Mouse (Mus musculus) Patski (cell line): ENCODE data around the gene Clic3. TPM values are rescaled to one million over a fixed set of nuclear protein-coding genes. Genes with fewer than 3 reads are reported as not detected.
"Not testable (repeated sequence)": the region's sequence is repeated elsewhere in the genome, so short reads cannot be mapped to it uniquely, and the experiment has no call there.

Experiments used
- ATAC-seq: fragments of 100-300 bp; one replicate; pipeline ENCODE4 v1.8.0; 2021
- CTCF ChIA-PET: fragments of 350-600 bp; sonication (Branson Sonifier 250); formaldehyde crosslinking; loops from one replicate; lab custom pipeline; 2022; ENCODE audit warnings: inconsistent platforms; lab: Charles Lee
- POLR2A ChIA-PET: fragments of 350-600 bp; sonication (Branson Sonifier 250); formaldehyde crosslinking; loops from one replicate; lab custom pipeline; 2022; ENCODE audit warnings: antibody characterized with exemption, inconsistent platforms; lab: Charles Lee
- DNase-seq: peaks from one replicate; pipeline ENCODE4 v3.0.0-alpha.2; 2011; ENCODE audit warnings: low read depth, low spot score
- H3K27me3 ChIP-seq: fragments of 371-371 bp; one replicate; pipeline ENCODE4 v1.5.1; 2021
- CTCF ChIP-seq: fragments of 100-300 bp; IDR thresholded peaks from one replicate; pipeline ENCODE4 v1.5.1; 2021
- in situ Hi-C: fragments of 300-500 bp; cut with MboI; formaldehyde crosslinking; loops from 3 replicates; pipeline ENCODE4 v1.11.1; 2018; ENCODE audit warnings: low pct_unique_long_range_greater_than_20kb, mixed read lengths
- polyA plus RNA-seq: library from polyadenylated mRNA; unstranded; gene quantifications from one replicate; pipeline ENCODE4 v1.2.3, GENCODE M21; 2021

Gene Clic3
- 1.0 TPM for polyA plus RNA-seq

DNA sequence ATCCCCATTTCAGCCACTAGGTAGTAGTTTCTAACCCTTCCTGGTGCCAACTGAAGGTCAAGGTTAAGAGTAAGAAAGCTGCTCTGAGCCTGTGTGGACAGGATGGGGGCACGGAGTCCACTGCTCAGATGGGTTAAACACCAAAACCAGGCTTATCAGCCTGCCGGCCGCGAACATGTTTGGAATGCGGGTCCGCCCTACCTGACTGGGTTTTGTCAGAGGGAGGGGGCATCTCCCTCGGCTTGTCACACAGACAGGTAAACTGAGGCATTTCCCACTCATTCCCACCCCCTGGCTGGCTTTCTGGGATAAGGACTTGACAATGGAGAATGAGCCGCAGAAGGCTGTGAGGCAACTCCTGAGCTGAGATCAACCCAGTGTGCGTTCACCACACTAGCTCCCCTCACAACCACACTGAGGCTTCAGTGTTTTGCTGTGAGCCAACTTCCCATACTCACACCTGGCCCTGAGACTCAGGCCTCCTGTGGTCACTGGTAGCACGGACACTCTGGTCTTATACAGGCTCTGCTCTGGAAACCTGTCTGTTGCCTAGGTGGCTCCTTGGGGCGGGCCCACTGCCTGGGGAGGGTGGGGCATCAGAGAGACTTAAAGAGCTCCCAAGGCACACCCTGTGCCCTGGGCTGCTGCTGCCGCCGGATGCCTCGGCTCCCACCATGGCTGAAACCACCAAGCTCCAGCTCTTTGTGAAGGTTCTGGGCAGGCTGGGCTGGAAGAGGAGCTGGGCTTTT, at the start of gene Clic3:
Clic3 (plus strand) TSS at position 634 of the 749 bp plus-strand sequence.
- CTCF ChIA-PET, result interaction anchor here (0.6 to 1.9 kb wide), 4 partner anchors 21 to 435 kb away, joined by 3 to 6 read pairs (median 4); partner anchors contain the start of gene Fut7
- H3K27me3 ChIP-seq, result no peaks in the 10 kb centered on the region
- in situ Hi-C loops, result no loop called here
- DNase-seq, result no peak
- POLR2A ChIA-PET, result no interaction called here
- ATAC-seq, result no peak
- no peak for TF ChIP-seq CTCF

DNA sequence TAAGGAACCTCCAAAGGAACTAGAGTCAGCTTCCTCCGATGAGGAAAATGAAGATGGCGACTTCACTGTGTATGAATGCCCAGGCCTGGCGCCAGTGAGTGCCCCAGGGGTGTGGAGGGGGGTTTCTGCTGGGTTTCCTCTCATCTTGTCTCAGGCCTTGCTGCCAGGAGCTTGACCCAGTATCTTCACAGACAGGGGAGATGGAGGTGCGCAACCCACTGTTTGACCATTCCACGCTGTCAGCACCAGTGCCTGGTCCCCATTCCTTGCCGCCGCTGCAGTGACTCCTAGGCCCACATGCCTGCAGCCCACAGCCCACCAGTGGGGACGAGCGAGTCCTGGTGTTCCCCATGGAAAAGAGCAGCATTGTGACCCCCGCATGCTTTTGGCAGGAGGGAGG, 47.7 kb upstream of the Clic3 start:
- POLR2A ChIA-PET, result no interaction called here

DNA sequence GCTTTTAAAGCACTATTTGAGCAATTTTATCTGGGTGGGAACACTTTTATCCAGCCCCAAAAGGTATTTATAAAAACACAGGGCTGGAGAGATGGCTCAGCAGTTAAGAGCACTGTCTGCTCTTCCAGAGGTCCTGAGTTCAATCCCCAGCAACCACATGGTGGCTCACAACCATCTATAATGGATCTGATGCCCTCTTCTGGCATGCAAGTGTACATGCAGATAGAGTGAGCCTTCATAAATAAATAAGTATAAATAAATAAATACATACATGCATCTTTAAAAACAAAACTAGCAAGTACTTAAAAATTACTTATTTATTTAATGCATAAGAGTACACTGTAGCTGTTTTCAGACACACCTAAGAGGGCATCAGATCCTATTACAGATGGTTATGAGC, 43.2 kb upstream of the Clic3 start:
- H3K27me3 ChIP-seq, ATAC-seq, DNase-seq, in situ Hi-C loops: not testable (repeated sequence)
- ChIA-PET CTCF (interaction anchor here (1.2 to 1.4 kb wide), 2 partner anchors 8 to 11 kb away, joined by 3 read pairs; no protein-coding TSS in a partner anchor), POLR2A (interaction anchor here (1.0 kb wide), 1 partner anchor 9 kb away, joined by 3 read pairs; the partner anchor contains the start of gene Fut7)

More for the DNA sequence above, 47.7 kb upstream of the Clic3 start:
- H3K27me3 ChIP-seq, result no peaks in the 10 kb centered on the region
- no peak for DNase-seq
- no peak for TF ChIP-seq CTCF
- ATAC-seq, result no peak
- CTCF ChIA-PET, result no interaction called here
- in situ Hi-C loops, result no loop called here

DNA sequence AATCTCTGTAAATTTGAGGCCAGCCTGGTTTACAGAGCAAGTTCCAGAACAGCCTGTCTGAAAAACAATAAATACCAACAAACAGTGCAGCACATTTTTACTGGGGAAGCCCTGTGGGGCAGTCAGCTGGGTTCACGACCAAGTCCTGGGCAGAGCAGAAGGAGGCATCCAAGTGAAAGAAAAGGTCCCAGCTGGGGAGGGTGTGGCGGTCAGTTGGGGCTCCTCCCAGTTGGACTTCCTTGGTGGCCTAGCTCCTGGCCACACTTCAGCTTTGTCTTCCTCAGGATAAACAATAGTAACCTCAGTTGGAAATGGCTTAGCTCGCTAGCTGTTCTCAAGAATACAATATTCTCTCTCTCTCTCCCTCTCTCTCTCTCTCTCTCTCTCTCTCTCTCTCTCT, 39.2 kb upstream of the Clic3 start:
- ATAC-seq (no peak), DNase-seq (no peak)
- in situ Hi-C loops, result no loop called here
- CTCF ChIA-PET, result interaction anchor here (1.0 to 1.4 kb wide), 3 partner anchors 9 to 65 kb away, joined by 3 to 4 read pairs (median 3); no protein-coding TSS in a partner anchor
- POLR2A ChIA-PET, result no interaction called here
- TF ChIP-seq CTCF, result no peak
- H3K27me3 ChIP-seq, result no peaks in the 10 kb centered on the region

DNA sequence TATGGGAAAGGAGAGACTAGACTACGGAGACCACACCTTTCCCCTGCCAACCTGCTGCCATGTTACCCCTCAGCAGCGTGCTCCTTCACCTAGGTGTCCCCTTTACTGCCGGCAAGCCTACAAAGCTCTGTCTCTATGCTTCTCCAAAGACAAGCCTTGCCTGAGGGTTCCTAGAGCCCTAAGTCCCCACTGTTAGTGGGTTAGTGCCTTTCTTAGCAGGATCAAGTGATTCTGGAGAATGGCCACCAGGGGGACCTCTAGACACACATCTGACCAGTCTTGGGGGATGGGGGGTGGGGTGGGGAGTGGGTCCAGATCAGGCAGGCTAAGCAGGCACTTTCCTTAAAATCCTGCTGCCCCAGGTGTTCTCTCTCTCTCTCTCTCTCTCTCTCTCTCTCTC, 34.7 kb upstream of the Clic3 start:
- ATAC-seq (no peak), DNase-seq (no peak)
- no peaks in the 10 kb centered on the region for H3K27me3 ChIP-seq
- ChIA-PET CTCF (interaction anchor here (0.7 to 3.7 kb wide), 13 partner anchors 9 to 78 kb away, joined by 3 to 36 read pairs (median 4); partner anchors contain the start of genes Clic3 and Lcn12), POLR2A (no interaction called here)
- TF ChIP-seq CTCF, result no peak
- in situ Hi-C loops, result no loop called here

DNA sequence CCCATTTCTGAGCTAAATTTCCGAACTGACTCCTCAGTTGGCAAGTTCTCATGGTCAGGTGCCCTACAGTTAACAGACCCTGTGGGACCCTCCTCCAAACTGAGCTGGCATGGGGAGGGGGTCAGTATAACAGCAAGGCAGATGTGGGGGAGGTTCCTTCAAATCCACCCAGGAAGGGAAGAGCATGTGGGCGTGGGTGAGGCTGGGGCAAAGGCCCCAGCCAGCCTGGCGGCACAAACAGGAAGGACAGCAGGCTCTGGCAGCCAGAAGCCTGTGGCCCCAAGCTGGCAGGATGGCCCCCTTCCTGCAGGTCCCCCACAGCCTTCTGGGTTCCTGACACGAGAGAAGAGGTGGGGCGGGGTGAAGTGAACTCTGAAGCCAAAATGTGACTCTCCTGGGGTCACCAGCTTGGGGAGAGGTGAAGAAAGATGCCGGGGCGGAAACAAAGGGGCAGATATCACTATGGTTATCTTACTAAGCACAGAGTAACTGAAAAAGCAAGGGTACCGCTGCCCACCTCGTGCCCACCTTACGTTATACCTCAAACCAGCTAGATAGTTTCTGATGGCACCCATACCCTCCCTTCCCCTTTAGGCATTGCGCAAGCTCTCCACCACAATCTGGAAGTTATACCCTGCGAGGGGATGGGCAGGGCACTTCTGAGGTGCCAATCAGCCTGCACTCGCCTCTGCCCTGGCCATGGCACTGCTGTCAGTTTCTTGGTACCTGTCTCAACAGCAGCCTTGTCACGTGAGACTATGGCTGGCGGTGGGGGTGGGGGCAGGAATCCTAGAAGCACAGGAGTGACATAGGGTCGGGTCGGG, 33.8 kb upstream of the Clic3 start, which contains the start of gene Fut7:
Fut7 (plus strand) TSS at position 681 of the 824 bp plus-strand sequence.
- no peaks in the 10 kb centered on the region for H3K27me3 ChIP-seq
- no peak for TF ChIP-seq CTCF
- ChIA-PET POLR2A (interaction anchor here (1.0 kb wide), 1 partner anchor 9 kb away, joined by 3 read pairs; no protein-coding TSS in a partner anchor), CTCF (interaction anchor here (0.6 to 3.7 kb wide), 13 partner anchors 8 to 75 kb away, joined by 3 to 36 read pairs (median 3); partner anchors contain the start of gene Clic3)
- DNase-seq (no peak), ATAC-seq (no peak)
- in situ Hi-C loops, result no loop called here

DNA sequence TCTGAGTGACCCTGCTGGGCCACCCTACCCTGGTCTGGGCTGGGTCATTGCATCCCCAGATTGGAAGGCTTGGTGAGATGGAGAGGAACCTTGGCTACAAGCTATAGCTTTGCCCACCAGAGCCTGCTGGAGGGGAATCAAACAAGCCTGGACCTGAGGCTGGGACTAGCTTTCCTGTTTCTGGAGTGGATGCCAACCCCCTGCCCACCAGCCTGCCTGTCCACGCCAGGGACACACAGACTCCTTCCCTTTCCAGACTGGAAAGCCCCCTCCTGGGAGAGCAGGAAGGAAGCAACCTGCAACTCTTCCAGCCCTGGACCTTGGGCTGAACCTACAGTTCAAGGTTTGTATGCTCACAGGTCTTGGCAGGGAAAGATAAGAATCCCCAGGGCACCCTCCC, 33.0 kb upstream of the Clic3 start:
- CTCF ChIA-PET, result interaction anchor here (0.9 to 3.7 kb wide), 4 partner anchors 46 to 74 kb away, joined by 3 to 36 read pairs (median 8); no protein-coding TSS in a partner anchor
- POLR2A ChIA-PET, result interaction anchor here (0.5 to 1.0 kb wide), 2 partner anchors 10 to 78 kb away, joined by 3 read pairs; no protein-coding TSS in a partner anchor
- TF ChIP-seq CTCF, result no peak
- no peaks in the 10 kb centered on the region for H3K27me3 ChIP-seq
- DNase-seq (no peak), ATAC-seq (no peak)
- in situ Hi-C loops, result no loop called here

DNA sequence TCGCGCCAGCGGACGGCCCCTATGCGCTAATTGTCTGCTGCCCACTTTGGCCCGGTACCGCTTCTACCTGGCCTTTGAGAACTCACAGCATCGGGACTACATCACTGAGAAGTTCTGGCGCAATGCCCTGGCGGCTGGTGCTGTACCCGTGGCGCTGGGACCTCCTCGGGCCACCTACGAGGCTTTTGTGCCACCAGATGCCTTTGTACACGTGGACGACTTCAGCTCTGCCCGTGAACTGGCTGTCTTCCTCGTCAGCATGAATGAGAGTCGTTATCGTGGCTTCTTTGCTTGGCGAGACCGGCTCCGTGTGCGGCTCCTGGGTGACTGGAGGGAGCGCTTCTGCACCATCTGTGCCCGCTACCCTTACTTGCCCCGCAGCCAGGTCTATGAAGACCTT, 31.2 kb upstream of the Clic3 start:
- H3K27me3 ChIP-seq, result no peaks in the 10 kb centered on the region
- in situ Hi-C loops, result no loop called here

DNA sequence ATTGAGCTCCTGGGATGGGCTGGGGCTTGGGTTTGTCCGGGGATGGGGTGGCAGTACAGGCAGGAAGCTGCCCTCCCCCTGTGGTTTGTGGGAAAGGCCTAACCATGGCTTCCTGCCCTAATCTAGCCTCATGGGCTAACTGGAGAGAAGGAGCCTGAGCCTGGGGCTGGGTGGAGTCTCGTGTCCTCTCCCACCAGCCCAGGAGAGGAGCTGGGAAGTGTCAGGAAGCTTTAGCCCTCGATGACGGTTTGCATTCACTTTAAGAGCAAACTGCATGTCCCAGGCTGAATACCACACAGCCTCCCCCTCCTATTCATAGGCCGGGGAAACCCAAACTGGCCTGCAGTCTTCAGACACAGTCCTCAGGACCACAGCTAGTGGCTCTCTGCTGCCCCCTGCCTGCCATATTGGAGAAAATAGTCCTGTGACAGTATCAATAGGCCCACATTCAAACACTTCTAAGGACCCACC, 29.9 kb upstream of the Clic3 start:
- ChIA-PET POLR2A (no interaction called here), CTCF (interaction anchor here (0.7 to 1.7 kb wide), 13 partner anchors 9 to 70 kb away, joined by 3 to 6 read pairs (median 4); no protein-coding TSS in a partner anchor)
- no peaks in the 10 kb centered on the region for H3K27me3 ChIP-seq
- ATAC-seq, result no peak
- in situ Hi-C loops, result no loop called here
- no peak for DNase-seq
- TF ChIP-seq CTCF, result no peak

More for the DNA sequence above, 31.2 kb upstream of the Clic3 start:
- no peak for DNase-seq
- ChIA-PET POLR2A (no interaction called here), CTCF (interaction anchor here (1.7 kb wide), 1 partner anchor 58 kb away, joined by 6 read pairs; no protein-coding TSS in a partner anchor)
- no peak for TF ChIP-seq CTCF
- ATAC-seq, result no peak

DNA sequence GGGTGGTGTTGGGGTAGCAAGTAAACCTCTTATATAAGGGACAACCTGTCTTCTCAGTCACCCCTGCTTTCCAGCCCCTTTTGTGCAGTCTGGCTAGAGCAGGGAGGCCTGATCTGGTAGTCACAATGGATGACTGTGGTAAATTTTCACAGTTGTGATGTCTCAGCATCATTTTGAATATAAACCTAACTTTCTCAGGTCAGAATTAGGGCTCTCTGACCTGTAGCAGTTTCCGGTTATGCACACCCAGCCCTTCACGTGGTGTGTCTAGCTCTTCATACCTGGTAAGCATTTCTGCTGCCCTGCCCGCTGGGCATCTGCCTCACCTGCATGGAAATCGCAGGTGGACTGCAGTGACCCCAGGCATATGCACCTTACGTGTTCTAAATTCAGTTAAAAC, 29.4 kb upstream of the Clic3 start:
- ATAC-seq, result no peak
- POLR2A ChIA-PET, result no interaction called here
- in situ Hi-C loops, result no loop called here
- DNase-seq, result no peak
- no peaks in the 10 kb centered on the region for H3K27me3 ChIP-seq
- no peak for TF ChIP-seq CTCF
- CTCF ChIA-PET, result interaction anchor here (0.8 to 1.5 kb wide), 11 partner anchors 9 to 69 kb away, joined by 3 to 6 read pairs (median 3); no protein-coding TSS in a partner anchor
